Mouse (Mus musculus): ENCODE results near the gene Lmo3. TPM values are rescaled to one million over a fixed set of nuclear protein-coding genes. Genes with fewer than 3 reads are reported as not detected.
A peak's percentile ranks its signal among the peaks of the same experiment; 100 is the strongest.

The Lmo3 gene
- 23.8 and 28.3 TPM in 2 replicates for polyA plus RNA-seq (2016; fragmentation: Nextera tagmentation; extraction: Ambion mirVana)

GRCm38 (mm10) chr6:138581734-138582505 lies at the start of gene Lmo3:
TSS of gene Lmo3 (minus strand) at chr6:138581968.
- no peaks in the 10 kb centered on the region for H3K27me3 ChIP-seq
- no peak within 1 kb of the TSS for H3K9ac ChIP-seq
- H3K4me1 ChIP-seq: no peaks in the 10 kb centered on the region
- peak within 1 kb of the TSS; percentile 25 for H3K27ac ChIP-seq
- no peak within 1 kb of the TSS for H3K4me2 ChIP-seq (replicated peaks)
- 76% methylated on average over 13 of the region's 13 CpGs for WGBS
- ATAC-seq (ENCODE audit: low FRiP score): peak; percentile 71
- no peaks in the 10 kb centered on the region for H3K36me3 ChIP-seq
- no peaks in the 10 kb centered on the region for H3K9me3 ChIP-seq (replicated peaks)
- H3K4me3 ChIP-seq: no peak within 1 kb of the TSS

- Histone ChIP-seq H3K36me3 (no peaks in the 10 kb centered on the region), H3K4me2 (replicated peaks) (no peak overlapping the region), H3K4me3 (no peak overlapping the region), H3K9ac (no peak overlapping the region), H3K27ac (no peak overlapping the region), H3K27me3 (no peaks in the 10 kb centered on the region), H3K4me1 (no peaks in the 10 kb centered on the region), H3K9me3 (replicated peaks) (no peaks in the 10 kb centered on the region)
- ATAC-seq (ENCODE audit: low FRiP score): no peak
These were observed 39.0 kb upstream of the Lmo3 start for GRCm38 (mm10) chr6:138620786-138621185.

GRCm38 (mm10) chr6:138618396-138618795 lies 36.6 kb upstream of the Lmo3 start:
- H3K36me3 ChIP-seq: no peaks in the 10 kb centered on the region
- no peaks in the 10 kb centered on the region for H3K4me1 ChIP-seq
- no peaks in the 10 kb centered on the region for H3K27me3 ChIP-seq
- no peak overlapping the region for H3K9ac ChIP-seq
- no peaks in the 10 kb centered on the region for H3K9me3 ChIP-seq (replicated peaks)
- H3K27ac ChIP-seq: no peak overlapping the region
- H3K4me2 ChIP-seq (replicated peaks): no peak overlapping the region
- 93% methylated on average over 3 of the region's 3 CpGs for WGBS
- no peak for ATAC-seq (ENCODE audit: low FRiP score)
- H3K4me3 ChIP-seq: no peak overlapping the region

- Histone ChIP-seq H3K9ac (no peak overlapping the region), H3K4me3 (no peak overlapping the region), H3K27ac (no peak overlapping the region), H3K4me2 (replicated peaks) (no peak overlapping the region), H3K36me3 (no peaks in the 10 kb centered on the region), H3K27me3 (no peaks in the 10 kb centered on the region), H3K4me1 (no peaks in the 10 kb centered on the region), H3K9me3 (replicated peaks) (no peaks in the 10 kb centered on the region)
- WGBS: 73% methylated on average over 15 of the region's 15 CpGs
- peak; percentile 61 for ATAC-seq (ENCODE audit: low FRiP score)
These were observed 15.2 kb upstream of the Lmo3 start for GRCm38 (mm10) chr6:138597016-138597415.

- no peak overlapping the region for H3K4me2 ChIP-seq (replicated peaks)
- H3K4me1 ChIP-seq: no peaks in the 10 kb centered on the region
- H3K9me3 ChIP-seq (replicated peaks): no peaks in the 10 kb centered on the region
- H3K36me3 ChIP-seq: no peaks in the 10 kb centered on the region
- ATAC-seq (ENCODE audit: low FRiP score): no peak
- 76% methylated on average over 10 of the region's 10 CpGs for WGBS
- H3K27ac ChIP-seq: no peak overlapping the region
- H3K9ac ChIP-seq: no peak overlapping the region
- H3K27me3 ChIP-seq: no peaks in the 10 kb centered on the region
- H3K4me3 ChIP-seq: no peak overlapping the region
These were observed 14.4 kb upstream of the Lmo3 start for GRCm38 (mm10) chr6:138595991-138596698.

- H3K27ac ChIP-seq: no peak overlapping the region
- no peaks in the 10 kb centered on the region for H3K36me3 ChIP-seq
- no peak overlapping the region for H3K9ac ChIP-seq
- no peak for ATAC-seq (ENCODE audit: low FRiP score)
- H3K4me2 ChIP-seq (replicated peaks): no peak overlapping the region
- H3K4me1 ChIP-seq: no peaks in the 10 kb centered on the region
- 74% methylated on average over 8 of the region's 8 CpGs for WGBS
- no peak overlapping the region for H3K4me3 ChIP-seq
- H3K27me3 ChIP-seq: no peaks in the 10 kb centered on the region
- no peaks in the 10 kb centered on the region for H3K9me3 ChIP-seq (replicated peaks)
These were observed 1.5 kb upstream of the Lmo3 start for GRCm38 (mm10) chr6:138583314-138583713.

- 0 out of 2 replicates have a peak, but pooled peaks have one; percentile 11 for ATAC-seq (ENCODE audit: low FRiP score)
- H3K4me1 ChIP-seq: no peaks in the 10 kb centered on the region
- H3K4me3 ChIP-seq: no peak overlapping the region
- no peak overlapping the region for H3K9ac ChIP-seq
- no peaks in the 10 kb centered on the region for H3K27me3 ChIP-seq
- H3K27ac ChIP-seq: no peak overlapping the region
- WGBS: 60% methylated on average over 4 of the region's 4 CpGs
- H3K9me3 ChIP-seq (replicated peaks): no peaks in the 10 kb centered on the region
- no peak overlapping the region for H3K4me2 ChIP-seq (replicated peaks)
- H3K36me3 ChIP-seq: no peaks in the 10 kb centered on the region
These were observed 785 bp upstream of the Lmo3 start for GRCm38 (mm10) chr6:138582506-138583000.

GRCm38 (mm10) chr6:138580491-138581076 lies 1.2 kb downstream of the Lmo3 start:
- no peaks in the 10 kb centered on the region for H3K4me1 ChIP-seq
- no peak for ATAC-seq (ENCODE audit: low FRiP score)
- H3K27me3 ChIP-seq: no peaks in the 10 kb centered on the region
- H3K36me3 ChIP-seq: no peaks in the 10 kb centered on the region
- no peaks in the 10 kb centered on the region for H3K9me3 ChIP-seq (replicated peaks)
- no peak overlapping the region for H3K27ac ChIP-seq
- no peak overlapping the region for H3K4me2 ChIP-seq (replicated peaks)
- H3K9ac ChIP-seq: no peak overlapping the region
- no peak overlapping the region for H3K4me3 ChIP-seq
- 80% methylated on average over 9 of the region's 9 CpGs for WGBS

- ATAC-seq (ENCODE audit: low FRiP score): no peak
- H3K9me3 ChIP-seq (replicated peaks): no peaks in the 10 kb centered on the region
- no peaks in the 10 kb centered on the region for H3K27me3 ChIP-seq
- H3K9ac ChIP-seq: no peak overlapping the region
- no peaks in the 10 kb centered on the region for H3K36me3 ChIP-seq
- no peak overlapping the region for H3K4me3 ChIP-seq
- no peaks in the 10 kb centered on the region for H3K4me1 ChIP-seq
- no peak overlapping the region for H3K4me2 ChIP-seq (replicated peaks)
- H3K27ac ChIP-seq: no peak overlapping the region
- 90% methylated on average over 2 of the region's 2 CpGs for WGBS
These were observed 18.4 kb downstream of the Lmo3 start for GRCm38 (mm10) chr6:138563416-138563815.

- Histone ChIP-seq H3K36me3 (no peaks in the 10 kb centered on the region), H3K9ac (no peak overlapping the region), H3K4me2 (replicated peaks) (no peak overlapping the region), H3K4me1 (no peaks in the 10 kb centered on the region), H3K4me3 (no peak overlapping the region), H3K27me3 (no peaks in the 10 kb centered on the region), H3K27ac (no peak overlapping the region), H3K9me3 (replicated peaks) (no peaks in the 10 kb centered on the region)
- 66% methylated on average over 7 of the region's 7 CpGs for WGBS
- no peak for ATAC-seq (ENCODE audit: low FRiP score)
These were observed 29.6 kb downstream of the Lmo3 start for GRCm38 (mm10) chr6:138552144-138552543.

- H3K36me3 ChIP-seq: no peaks in the 10 kb centered on the region
- no peaks in the 10 kb centered on the region for H3K27me3 ChIP-seq
- no peak overlapping the region for H3K4me3 ChIP-seq
- H3K4me1 ChIP-seq: no peaks in the 10 kb centered on the region
- no peak overlapping the region for H3K27ac ChIP-seq
- no peak overlapping the region for H3K4me2 ChIP-seq (replicated peaks)
- ATAC-seq (ENCODE audit: low FRiP score): no peak
- no peak overlapping the region for H3K9ac ChIP-seq
- WGBS: 77% methylated on average over 2 of the region's 2 CpGs
- H3K9me3 ChIP-seq (replicated peaks): no peaks in the 10 kb centered on the region
These were observed 46.9 kb downstream of the Lmo3 start for GRCm38 (mm10) chr6:138534879-138535278.

- Histone ChIP-seq H3K4me2 (replicated peaks) (no peak overlapping the region), H3K27me3 (no peaks in the 10 kb centered on the region), H3K4me3 (no peak overlapping the region), H3K9ac (no peak overlapping the region), H3K27ac (no peak overlapping the region), H3K36me3 (no peaks in the 10 kb centered on the region), H3K4me1 (no peaks in the 10 kb centered on the region), H3K9me3 (replicated peaks) (no peaks in the 10 kb centered on the region)
- WGBS: 77% methylated on average over 1 of the region's 1 CpGs
- ATAC-seq (ENCODE audit: low FRiP score): no peak
These were observed 75.1 kb downstream of the Lmo3 start for GRCm38 (mm10) chr6:138506642-138507041.
